Mouse (Mus musculus): ENCODE results near the gene Hist1h4j. TPM values are rescaled to one million over a fixed set of nuclear protein-coding genes. Genes with fewer than 3 reads are reported as not detected.
"Not testable (repeated sequence)": the region's sequence is repeated elsewhere in the genome, so short reads cannot be mapped to it uniquely, and the experiment has no call there.

Hist1h4j gene
- total and polyA plus RNA-seq, 3 experiments = 1.2 to 121 (median 51.9) TPM

DNA sequence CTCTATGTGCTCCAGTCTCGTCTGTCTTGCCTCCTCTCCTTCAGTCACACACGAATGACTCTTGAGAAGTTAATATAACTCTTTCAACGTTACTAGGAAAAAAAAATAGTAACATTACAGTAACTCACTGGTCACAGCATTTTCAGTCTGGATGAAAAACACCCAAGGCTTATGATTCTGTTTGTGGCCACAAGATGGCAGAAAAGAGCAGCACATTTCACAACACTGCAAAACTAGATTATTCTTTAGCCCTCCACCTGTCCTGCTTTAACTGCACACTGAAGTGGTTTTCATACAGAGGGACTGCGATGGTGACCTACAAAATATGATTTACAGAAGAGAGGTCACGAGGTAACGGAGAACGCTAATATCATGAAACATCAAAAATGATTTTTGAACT lies 20.1 kb upstream of the Hist1h4j start:
- DNase-seq (ENCODE audit: low spot score) (peak; percentile 11), ATAC-seq (ENCODE audit: extremely low read depth, insufficient number of reproducible peaks, low FRiP score, poor library complexity, severe bottlenecking) (no peak)

DNA sequence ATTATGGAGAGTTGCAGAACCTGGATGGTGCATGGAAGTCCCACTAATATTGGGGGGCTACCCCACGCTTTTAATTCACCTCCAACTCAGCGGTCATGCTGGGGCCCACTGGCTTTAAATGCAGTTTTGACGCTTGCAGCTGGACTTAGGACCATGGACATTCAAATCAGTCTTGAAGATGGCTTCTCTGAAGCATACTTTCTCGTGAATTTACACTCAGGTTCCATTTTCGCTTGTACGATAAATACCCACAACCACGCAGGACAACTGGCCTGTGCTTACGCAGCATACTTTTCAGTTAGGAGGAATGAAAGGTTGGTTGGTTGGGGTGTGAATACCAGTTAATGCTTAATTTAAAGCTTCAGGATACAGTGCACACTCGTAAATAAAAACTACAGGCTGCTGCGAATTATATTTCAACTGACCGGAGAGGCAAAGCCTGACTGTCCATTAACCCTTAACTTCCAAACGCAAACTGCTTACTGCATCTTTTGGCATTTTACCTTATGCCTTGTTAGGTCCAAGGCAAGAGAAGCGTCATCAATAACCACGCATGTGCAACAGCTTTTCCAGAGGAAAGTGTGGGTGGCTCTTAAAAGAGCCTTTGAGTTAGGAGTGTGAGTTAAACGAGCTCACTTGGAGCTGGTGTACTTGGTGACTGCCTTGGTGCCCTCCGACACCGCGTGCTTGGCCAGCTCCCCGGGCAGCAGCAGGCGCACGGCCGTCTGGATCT lies 19.6 kb upstream of the Hist1h4j start:
- Histone ChIP-seq H3K4me3 (ENCODE audit: low read depth, low read length) (peak overlapping the region; percentile 67), H3K9me3 (replicated peaks) (no peaks in the 10 kb centered on the region), H3K27me3 (ENCODE audit: insufficient read depth, low read length) (no peaks in the 10 kb centered on the region), H3K36me3 (replicated peaks) (no peaks in the 10 kb centered on the region), H3K4me1 (ENCODE audit: insufficient read depth, low read depth, low read length) (peaks cover 48% of the 10 kb centered on the region)
- DNase-seq (ENCODE audit: low spot score) (no peak), ATAC-seq (ENCODE audit: extremely low read depth, insufficient number of reproducible peaks, low FRiP score, poor library complexity, severe bottlenecking) (no peak)
- TF ChIP-seq GATA1 (IDR thresholded peaks at IDR 0.05; ENCODE audit: borderline replicate concordance, low read length) (no peak), GATA2 (IDR thresholded peaks at IDR 0.05; ENCODE audit: borderline replicate concordance, low read depth, low read length) (no peak), CTCF (IDR thresholded peaks at IDR 0.05; ENCODE audit: low read depth, low read length) (no peak), TAL1 (conservative IDR thresholded peaks at IDR 0.05; ENCODE audit: low read depth, low read length) (no peak), POLR2AphosphoS5 (IDR thresholded peaks at IDR 0.05; ENCODE audit: insufficient replicate concordance, low read depth, low read length) (peak; percentile 93; the same call in 1 of the 2 replicates)

More for the DNA sequence above, 20.1 kb upstream of the Hist1h4j start:
- no peaks in the 10 kb centered on the region for H3K9me3 ChIP-seq (replicated peaks)
- no peak for TF ChIP-seq TAL1 (conservative IDR thresholded peaks at IDR 0.05; ENCODE audit: low read depth, low read length)
- no peak for TF ChIP-seq POLR2AphosphoS5 (IDR thresholded peaks at IDR 0.05; ENCODE audit: insufficient replicate concordance, low read depth, low read length)
- TF ChIP-seq GATA2 (IDR thresholded peaks at IDR 0.05; ENCODE audit: borderline replicate concordance, low read depth, low read length) = no peak
- peak; percentile 74 for TF ChIP-seq CTCF (IDR thresholded peaks at IDR 0.05; ENCODE audit: low read depth, low read length)
- no peak for TF ChIP-seq GATA1 (IDR thresholded peaks at IDR 0.05; ENCODE audit: borderline replicate concordance, low read length)
- no peaks in the 10 kb centered on the region for H3K27me3 ChIP-seq (ENCODE audit: insufficient read depth, low read length)
- peaks cover 43% of the 10 kb centered on the region for H3K4me1 ChIP-seq (ENCODE audit: insufficient read depth, low read depth, low read length)
- no peaks in the 10 kb centered on the region for H3K36me3 ChIP-seq (replicated peaks)
- H3K4me3 ChIP-seq (ENCODE audit: low read depth, low read length) = peak overlapping the region; percentile 67; the same call in 1 of the 2 replicates

GRCm38 (mm10) chr13:21715864-21716539 lies 18.9 kb upstream of the Hist1h4j start, which contains the start of the genes Hist1h2bl and Hist1h2ai:
Gene Hist1h2bl (minus strand): TSS chr13:21716143.
Gene Hist1h2ai (plus strand): TSS chr13:21716422.
- not testable (repeated sequence) for H3K9me3 ChIP-seq (replicated peaks); H3K27me3 ChIP-seq (ENCODE audit: insufficient read depth, low read length); H3K36me3 ChIP-seq (replicated peaks)
- DNase-seq (ENCODE audit: low spot score) (peak; percentile 95), ATAC-seq (ENCODE audit: extremely low read depth, insufficient number of reproducible peaks, low FRiP score, poor library complexity, severe bottlenecking) (peak; percentile 72)
- peak; percentile 93; the same call in 1 of the 2 replicates for TF ChIP-seq POLR2AphosphoS5 (IDR thresholded peaks at IDR 0.05; ENCODE audit: insufficient replicate concordance, low read depth, low read length)
- peak within 1 kb of the TSS; percentile 68 for H3K4me3 ChIP-seq (ENCODE audit: low read depth, low read length)
- peaks cover 51% of the 10 kb centered on the region for H3K4me1 ChIP-seq (ENCODE audit: insufficient read depth, low read depth, low read length)

- TF ChIP-seq POLR2AphosphoS5 (IDR thresholded peaks at IDR 0.05; ENCODE audit: insufficient replicate concordance, low read depth, low read length) = peak; percentile 98
- H3K27me3 ChIP-seq (ENCODE audit: insufficient read depth, low read length); H3K9me3 ChIP-seq (replicated peaks); ATAC-seq (ENCODE audit: extremely low read depth, insufficient number of reproducible peaks, low FRiP score, poor library complexity, severe bottlenecking); H3K36me3 ChIP-seq (replicated peaks): not testable (repeated sequence)
- Histone ChIP-seq H3K4me3 (ENCODE audit: low read depth, low read length) (peak overlapping the region; percentile 68; the same call in 1 of the 2 replicates), H3K4me1 (ENCODE audit: insufficient read depth, low read depth, low read length) (peaks cover 47% of the 10 kb centered on the region)
- peak; percentile 21 for DNase-seq (ENCODE audit: low spot score)
These were observed 18.1 kb upstream of the Hist1h4j start for GRCm38 (mm10) chr13:21716540-21717391.

DNA sequence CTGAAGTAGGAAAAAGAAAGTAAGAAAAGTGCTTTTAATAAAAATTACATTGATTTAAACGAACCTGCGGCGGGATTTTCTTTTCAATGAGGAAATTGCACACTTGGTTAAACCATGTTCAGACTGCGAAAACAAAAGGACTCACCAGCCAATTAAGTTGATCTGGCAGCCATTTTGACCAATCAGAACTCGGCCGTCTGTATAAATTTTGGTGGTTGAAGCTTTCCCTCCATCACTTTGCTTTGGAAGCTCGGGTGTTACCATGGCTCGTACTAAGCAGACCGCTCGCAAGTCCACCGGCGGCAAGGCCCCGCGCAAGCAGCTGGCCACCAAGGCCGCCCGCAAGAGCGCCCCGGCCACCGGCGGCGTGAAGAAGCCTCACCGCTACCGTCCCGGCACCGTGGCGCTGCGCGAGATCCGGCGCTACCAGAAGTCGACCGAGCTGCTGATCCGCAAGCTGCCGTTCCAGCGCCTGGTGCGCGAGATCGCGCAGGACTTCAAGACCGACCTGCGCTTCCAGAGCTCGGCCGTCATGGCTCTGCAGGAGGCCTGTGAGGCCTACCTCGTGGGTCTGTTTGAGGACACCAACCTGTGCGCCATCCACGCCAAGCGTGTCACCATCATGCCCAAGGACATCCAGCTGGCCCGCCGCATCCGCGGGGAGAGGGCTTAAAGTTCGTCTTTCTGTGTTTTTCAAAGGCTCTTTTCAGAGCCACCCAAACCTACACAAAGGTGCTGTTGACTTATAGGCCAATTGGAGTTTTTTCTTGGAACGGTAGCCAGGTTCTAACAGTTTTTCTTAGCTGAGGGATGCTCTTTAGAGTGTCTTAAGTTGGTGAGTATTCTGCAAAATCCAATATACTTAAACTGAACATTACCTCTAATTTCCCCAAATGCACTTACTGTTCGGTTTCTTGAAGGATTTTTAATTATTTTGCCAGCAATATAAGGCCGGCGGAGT lies 17.2 kb upstream of the Hist1h4j start, which contains the start of gene Hist1h3h:
Hist1h3h (plus strand) TSS at position 263 of the 961 bp plus-strand sequence.
- Histone ChIP-seq H3K4me1 (ENCODE audit: insufficient read depth, low read depth, low read length) (peaks cover 41% of the 10 kb centered on the region), H3K4me3 (ENCODE audit: low read depth, low read length) (peak within 1 kb of the TSS; percentile 68)
- not testable (repeated sequence) for H3K36me3 ChIP-seq (replicated peaks); H3K9me3 ChIP-seq (replicated peaks); H3K27me3 ChIP-seq (ENCODE audit: insufficient read depth, low read length)
- DNase-seq (ENCODE audit: low spot score) (peak; percentile 78), ATAC-seq (ENCODE audit: extremely low read depth, insufficient number of reproducible peaks, low FRiP score, poor library complexity, severe bottlenecking) (peak; percentile 9; the same call in 1 of the 2 replicates)
- TF ChIP-seq POLR2AphosphoS5 (IDR thresholded peaks at IDR 0.05; ENCODE audit: insufficient replicate concordance, low read depth, low read length) = peak; percentile 71; the same call in 1 of the 2 replicates

Data from G1E (cell line).